Mouse (Mus musculus) stomach, embryonic 14.5 days (tissue): ENCODE data around the gene Tbc1d22a. TPM values are rescaled to one million over a fixed set of nuclear protein-coding genes. Genes with fewer than 3 reads are reported as not detected.

Experiments
- ATAC-seq: fragments of 200-750 bp; cut with Nextera tagmentation; 2 replicates; pipeline ENCODE4 v1.8.0; 2017; ENCODE audit warnings: low read depth, moderate TSS enrichment; ENCODE audit not compliant: insufficient number of reproducible peaks, insufficient read depth, low FRiP score
- H3K27ac ChIP-seq: fragments of 300-500 bp; sonication (generic); 2 replicates; pipeline ENCODE4 v1.5.1; 2014; ENCODE audit warnings: mild to moderate bottlenecking, low read length, moderate library complexity, mixed read lengths
- H3K27me3 ChIP-seq: fragments of 300-500 bp; sonication (generic); 2 replicates; pipeline ENCODE4 v1.6.1; 2014; ENCODE audit warnings: low read length, control low read depth, mixed read lengths; ENCODE audit not compliant: control insufficient read depth, insufficient read depth
- H3K36me3 ChIP-seq: fragments of 300-500 bp; sonication (generic); 2 replicates; pipeline ENCODE4 v1.6.1; 2014; ENCODE audit warnings: mild to moderate bottlenecking, control low read depth, low read length, moderate library complexity, mixed read lengths; ENCODE audit not compliant: control insufficient read depth, insufficient read depth
- H3K4me1 ChIP-seq: fragments of 300-500 bp; sonication (generic); 2 replicates; pipeline ENCODE4 v1.6.1; 2014; ENCODE audit warnings: low read length, control low read depth, mixed read lengths; ENCODE audit not compliant: control insufficient read depth, insufficient read depth
- H3K4me2 ChIP-seq: fragments of 300-500 bp; sonication (generic); replicated peaks from 2 replicates; pipeline ENCODE4 v1.6.1; 2014; ENCODE audit warnings: low read depth, low read length, control low read depth
- H3K4me3 ChIP-seq: fragments of 300-500 bp; sonication (generic); 2 replicates; pipeline ENCODE4 v1.5.1; 2014; ENCODE audit warnings: low read depth, low read length, control low read depth
- H3K9ac ChIP-seq: fragments of 300-500 bp; sonication (generic); replicated peaks from 2 replicates; pipeline ENCODE4 v1.6.1; 2014; ENCODE audit warnings: low read depth, mild to moderate bottlenecking, control low read depth, low read length, moderate library complexity, mixed read lengths
- H3K9me3 ChIP-seq: fragments of 300-500 bp; sonication (generic); 2 replicates; pipeline ENCODE4 v1.6.1; 2016; ENCODE audit warnings: low read depth, low read length, control low read depth; ENCODE audit not compliant: control insufficient read depth
- WGBS: fragments of 180-500 bp; shearing (Covaris S2); extraction: QIAGEN DNeasy Blood & Tissue Kit; methylation state at CpG from one replicate; pipeline ENCODE4 v1.1.7; 2014; 5-methylcytosine and 5-hydroxymethylcytosine counted together
- polyA plus RNA-seq: library from polyadenylated mRNA; unstranded; fragments of >200 nt; fragmentation: Nextera tagmentation; extraction: Ambion mirVana; gene quantifications from 2 replicates; pipeline ENCODE4 v1.2.1, GENCODE M21; 2014

The Tbc1d22a gene
- polyA plus RNA-seq, 1 experiment from 2014 or later, result 9.3 TPM

GRCm38 (mm10) chr15:86535356-86535755 is 321.1 kb downstream of the Tbc1d22a start:
- Histone ChIP-seq H3K9me3 (no peaks in the 10 kb centered on the region), H3K27me3 (no peaks in the 10 kb centered on the region), H3K27ac (no peak overlapping the region), H3K9ac (no peak overlapping the region), H3K36me3 (no peaks in the 10 kb centered on the region), H3K4me1 (no peaks in the 10 kb centered on the region), H3K4me2 (no peak overlapping the region), H3K4me3 (no peak overlapping the region)
- ATAC-seq, result no peak
- WGBS, result 80% methylated on average over 6 of the region's 6 CpGs

GRCm38 (mm10) chr15:86542371-86542770 is 328.1 kb downstream of the Tbc1d22a start:
- H3K27ac ChIP-seq, result no peak overlapping the region
- H3K4me3 ChIP-seq, result no peak overlapping the region
- 68% methylated on average over 3 of the region's 3 CpGs for WGBS
- H3K9ac ChIP-seq, result no peak overlapping the region
- no peaks in the 10 kb centered on the region for H3K4me1 ChIP-seq
- H3K27me3 ChIP-seq, result no peaks in the 10 kb centered on the region
- no peak overlapping the region for H3K4me2 ChIP-seq
- no peaks in the 10 kb centered on the region for H3K36me3 ChIP-seq
- no peak for ATAC-seq
- no peaks in the 10 kb centered on the region for H3K9me3 ChIP-seq

DNA sequence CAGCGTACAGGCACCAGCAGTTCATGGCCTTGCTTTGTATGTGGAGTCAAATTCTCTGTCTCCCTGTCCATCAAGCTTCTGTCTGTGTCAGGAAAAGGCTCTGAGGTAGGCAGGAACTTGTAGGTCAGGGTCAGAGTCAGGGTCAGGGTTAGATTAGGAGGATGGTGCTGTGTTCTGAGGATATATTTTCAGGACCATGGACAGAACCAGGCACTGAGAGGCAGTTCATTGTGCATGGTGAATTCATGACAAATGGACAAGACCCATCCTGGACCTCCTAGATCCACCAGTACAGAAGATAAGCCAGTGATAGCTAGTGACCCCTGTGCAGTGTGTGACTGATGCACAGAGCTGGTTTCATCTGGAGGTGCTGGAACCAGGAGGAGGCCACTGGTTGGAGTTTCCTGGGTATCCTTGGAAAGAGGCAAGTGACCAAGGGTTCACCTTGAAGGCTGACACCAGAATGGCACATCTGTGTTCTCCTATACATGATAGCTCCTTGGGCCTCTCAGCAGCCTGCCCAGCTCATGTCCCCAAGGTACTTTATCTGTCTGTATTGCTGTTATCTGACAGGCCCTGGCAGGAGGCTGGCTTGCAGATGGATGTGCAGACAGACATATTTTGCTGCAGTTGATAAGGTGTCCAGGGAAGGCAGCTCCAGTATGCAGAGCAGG is 330.0 kb downstream of the Tbc1d22a start:
- no peak for ATAC-seq
- 95% methylated on average over 1 of the region's 1 CpGs for WGBS
- no peak overlapping the region for H3K4me2 ChIP-seq
- no peaks in the 10 kb centered on the region for H3K27me3 ChIP-seq
- no peaks in the 10 kb centered on the region for H3K4me1 ChIP-seq
- H3K36me3 ChIP-seq, result no peaks in the 10 kb centered on the region
- H3K9me3 ChIP-seq, result no peaks in the 10 kb centered on the region
- no peak overlapping the region for H3K27ac ChIP-seq
- H3K4me3 ChIP-seq, result no peak overlapping the region
- H3K9ac ChIP-seq, result no peak overlapping the region

Other genes with a start within 250 kb of the Tbc1d22a start
- gene Celsr1, start 180.7 kb upstream of the Tbc1d22a start, polyA plus RNA-seq, result 6.8 and 7.8 TPM in 2 replicates
- gene Gramd4, start 156.8 kb upstream of the Tbc1d22a start, polyA plus RNA-seq, result 7.2 and 7.6 TPM in 2 replicates
- 10.3 and 13.1 TPM in 2 replicates for gene Cerk, start 28.3 kb upstream of the Tbc1d22a start, polyA plus RNA-seq